Mouse (Mus musculus): ENCODE data around the gene 1700049E17Rik1.
"Not testable (repeated sequence)": the region's sequence is repeated elsewhere in the genome, so short reads cannot be mapped to it uniquely, and the experiment has no call there.

Gene 1700049E17Rik1

DNA sequence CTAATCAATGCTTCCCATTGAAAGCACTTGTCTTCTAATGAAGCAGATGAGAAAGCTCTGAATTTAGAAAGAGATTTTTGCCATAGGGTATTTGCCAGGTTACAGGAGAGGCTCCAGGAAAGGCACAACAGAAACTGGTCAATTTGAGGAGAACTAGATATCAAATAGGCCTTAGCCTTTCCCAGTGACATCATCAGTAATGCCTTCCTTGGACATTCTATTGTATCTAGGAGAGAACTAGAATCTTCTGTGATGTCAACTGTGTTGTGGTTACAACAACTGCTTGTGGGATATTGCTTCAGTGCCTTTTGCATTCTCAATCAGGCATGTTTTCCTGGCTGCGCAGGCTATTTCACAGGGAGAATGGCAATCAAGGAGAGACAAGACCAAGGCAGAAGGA is at the start of gene 1700049E17Rik1:
Gene 1700049E17Rik1 (plus strand): TSS at position 301 of the 400 bp plus-strand sequence.
- DNase-seq (ENCODE audit: low read depth, low spot score), result not testable (repeated sequence)

DNA sequence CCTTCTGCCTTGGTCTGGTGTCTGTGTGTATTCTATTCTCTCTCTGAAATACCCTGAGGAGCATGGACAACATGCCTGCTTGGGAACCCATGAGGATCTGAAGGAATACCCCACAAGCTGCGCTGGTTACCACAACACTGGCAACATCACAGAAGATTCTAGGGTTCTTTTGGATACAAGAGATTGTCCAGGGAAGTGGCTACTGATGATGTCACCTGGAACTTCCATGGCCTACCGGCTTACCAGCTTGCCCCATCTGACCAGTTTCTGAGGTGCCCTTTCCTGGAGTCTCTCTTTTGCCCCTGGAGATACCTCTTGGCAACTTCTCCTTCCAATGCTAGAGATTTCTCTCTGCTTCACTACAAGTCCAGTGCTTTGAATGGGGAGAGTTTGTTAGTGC is 17.6 kb upstream of the 1700049E17Rik1 start, which contains the start of gene Gm7980:
Gene Gm7980 (minus strand): TSS at position 101 of the 400 bp plus-strand sequence.
- not testable (repeated sequence) for DNase-seq (ENCODE audit: low read depth, low spot score)

- not testable (repeated sequence) for DNase-seq (ENCODE audit: low read depth, low spot score)
Observed at GRCm38 (mm10) chr14:41943695-41944094, 18.9 kb downstream of the 1700049E17Rik1 start, which contains the start of gene 1700024B05Rik. Gene 1700024B05Rik, plus strand, starts transcription at chr14:41943995.

GRCm38 (mm10) chr14:41964095-41964494 is 39.3 kb downstream of the 1700049E17Rik1 start:
- not testable (repeated sequence) for DNase-seq (ENCODE audit: low read depth, low spot score)

DNA sequence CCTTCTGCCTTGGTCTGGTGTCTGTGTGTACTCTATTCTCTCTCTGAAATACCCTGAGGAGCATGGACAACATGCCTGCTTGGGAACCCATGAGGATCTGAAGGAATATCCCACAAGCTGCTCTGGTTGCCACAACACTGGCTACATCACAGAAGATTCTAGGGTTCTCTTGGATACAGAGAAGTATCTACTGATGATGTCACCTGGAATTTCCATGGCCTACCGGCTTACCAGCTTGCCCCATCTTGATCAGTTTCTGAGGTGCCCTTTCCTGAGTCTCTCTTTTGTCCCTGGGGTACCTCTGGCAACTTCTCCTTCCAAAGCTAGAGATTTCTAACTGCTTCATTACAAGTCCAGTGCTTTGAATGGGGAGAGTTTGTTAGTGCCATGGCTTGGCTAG is 43.1 kb downstream of the 1700049E17Rik1 start, which contains the start of gene Gm6401:
Gene Gm6401 (minus strand): TSS at position 101 of the 400 bp plus-strand sequence.
- not testable (repeated sequence) for DNase-seq (ENCODE audit: low read depth, low spot score)

DNA sequence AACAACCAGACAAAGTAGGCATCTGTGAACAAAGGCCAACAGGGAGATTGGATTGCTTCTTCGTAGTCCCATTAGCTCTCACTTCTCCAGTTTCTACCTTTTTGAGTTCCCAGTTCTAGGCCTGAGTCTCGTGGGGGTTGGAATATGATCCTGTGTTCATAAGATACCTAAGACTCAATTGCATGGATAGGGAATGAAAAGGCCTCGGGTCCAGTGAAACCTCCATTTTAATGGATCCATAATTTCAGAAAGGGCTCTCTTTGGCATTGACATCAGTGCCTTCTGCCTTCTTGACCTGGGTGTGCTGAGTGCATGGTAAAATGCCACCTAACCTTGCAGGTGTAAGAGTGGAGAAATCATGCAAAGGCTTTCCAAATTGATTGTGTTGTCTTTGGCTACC is 43.8 kb downstream of the 1700049E17Rik1 start:
- DNase-seq (ENCODE audit: low read depth, low spot score), result not testable (repeated sequence)

Data from mesoderm, embryonic 11.5 days (tissue).